ENCODE assay signal across 7 mouse cellular contexts in the genomic region with DNA sequence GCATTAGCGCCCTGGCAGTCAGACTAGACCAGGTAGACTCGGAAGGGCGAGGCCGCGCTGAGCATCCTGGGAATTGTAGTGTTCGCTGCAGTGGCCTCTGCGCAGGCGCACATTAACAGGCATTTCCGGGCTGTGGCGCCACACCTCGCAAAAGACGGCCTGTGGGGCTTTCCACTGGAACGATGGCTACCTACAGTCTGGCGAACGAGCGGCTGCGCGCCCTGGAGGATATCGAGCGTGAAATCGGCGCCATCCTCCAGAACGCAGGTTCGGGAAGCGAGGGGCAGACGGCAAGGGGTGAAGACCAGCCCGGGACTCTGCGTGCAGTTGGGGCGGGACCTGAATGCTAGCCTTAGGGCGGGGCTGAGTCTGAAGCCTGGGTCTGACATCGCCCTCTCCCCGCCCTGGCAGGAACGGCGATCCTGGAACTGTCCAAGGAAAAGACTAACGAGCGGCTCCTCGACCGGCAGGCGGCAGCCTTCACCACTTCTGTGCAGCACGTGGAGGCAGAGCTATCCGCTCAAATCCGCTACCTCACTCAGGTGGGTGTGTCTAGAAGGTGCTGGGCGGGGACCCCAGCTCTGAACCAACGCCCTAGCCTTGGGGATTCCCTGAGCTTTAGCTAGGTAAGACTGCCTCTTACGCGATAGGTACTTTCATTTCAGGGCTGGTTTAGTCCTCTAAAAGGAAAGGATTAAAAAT. TPM values are rescaled to one million over a fixed set of nuclear protein-coding genes. Genes with fewer than 3 reads are reported as not detected.
DNase-seq lines count a peak whose midpoint lies in the region; ATAC-seq lines count a peak whose summit lies in the region.

Gene Med11, plus strand, starts transcription at position 123 of the 702 bp plus-strand sequence.

- ATAC-seq in embryonic facial prominence, embryonic 12.5 days (ENCODE audit: insufficient number of reproducible peaks, insufficient read depth, low FRiP score, low TSS enrichment): peak; percentile 99
- ATAC-seq in limb, embryonic 11.5 days (ENCODE audit: insufficient number of reproducible peaks, low FRiP score, low TSS enrichment, low read depth): peak; percentile 96
- ATAC-seq in midbrain, embryonic 14.5 days (ENCODE audit: low FRiP score, low TSS enrichment): peak; percentile 95

- no peaks in the 10 kb centered on the region for H3K9me3 ChIP-seq in embryonic facial prominence, embryonic 12.5 days
- no peaks in the 10 kb centered on the region for H3K9me3 ChIP-seq in limb, embryonic 11.5 days (ENCODE audit: control insufficient read depth, low read length)
- H3K9me3 ChIP-seq in midbrain, embryonic 14.5 days (ENCODE audit: control insufficient read depth, low read length): no peaks in the 10 kb centered on the region

- H3K4me3 ChIP-seq in embryonic facial prominence, embryonic 12.5 days: peak within 1 kb of the TSS; percentile 70
- peak within 1 kb of the TSS; percentile 73 for H3K4me3 ChIP-seq in limb, embryonic 11.5 days (ENCODE audit: low read depth, low read length)
- H3K4me3 ChIP-seq in midbrain, embryonic 14.5 days (replicated peaks; ENCODE audit: low read depth, low read length): peak within 1 kb of the TSS; percentile 66

- H3K27ac ChIP-seq in embryonic facial prominence, embryonic 12.5 days: peak within 1 kb of the TSS; percentile 97
- peak within 1 kb of the TSS; percentile 94 for H3K27ac ChIP-seq in limb, embryonic 11.5 days (replicated peaks; ENCODE audit: low read depth, low read length)
- peak within 1 kb of the TSS; percentile 97 for H3K27ac ChIP-seq in midbrain, embryonic 14.5 days (replicated peaks; ENCODE audit: low read depth, low read length)

- peak; percentile 95 for DNase-seq in adrenal gland, postnatal 25 days
- DNase-seq in heart, adult 11 months: peak; percentile 100
- DNase-seq in kidney, adult 18-20 months: peak; percentile 98
- peak; percentile 96 for DNase-seq in limb, embryonic 11.5 days (ENCODE audit: low spot score)
- peak; percentile 97 for DNase-seq in midbrain, embryonic 14.5 days
- peak; percentile 90 to 93 for DNase-seq in spleen, adult 18-20 months

- WGBS in embryonic facial prominence, embryonic 12.5 days: under 1% methylated on average over 46 of the region's 46 CpGs
- WGBS in limb, embryonic 11.5 days: under 1% methylated on average over 46 of the region's 46 CpGs
- WGBS in midbrain, embryonic 14.5 days: under 1% methylated on average over 46 of the region's 46 CpGs

- peak within 1 kb of the TSS; percentile 65 for H3K4me2 ChIP-seq in embryonic facial prominence, embryonic 12.5 days (replicated peaks)
- H3K4me2 ChIP-seq in limb, embryonic 11.5 days (ENCODE audit: low read depth, severe bottlenecking): peak within 1 kb of the TSS; percentile 60
- H3K4me2 ChIP-seq in midbrain, embryonic 14.5 days (ENCODE audit: low read length): peak within 1 kb of the TSS; percentile 56

- H3K9ac ChIP-seq in embryonic facial prominence, embryonic 12.5 days: peak within 1 kb of the TSS; percentile 71
- H3K9ac ChIP-seq in limb, embryonic 11.5 days (ENCODE audit: low read length): peak within 1 kb of the TSS; percentile 77
- peak within 1 kb of the TSS; percentile 77 for H3K9ac ChIP-seq in midbrain, embryonic 14.5 days (replicated peaks; ENCODE audit: low read length)

- no peaks in the 10 kb centered on the region for H3K27me3 ChIP-seq in embryonic facial prominence, embryonic 12.5 days
- H3K27me3 ChIP-seq in limb, embryonic 11.5 days (ENCODE audit: control insufficient read depth, insufficient read depth, low read length): no peaks in the 10 kb centered on the region
- no peaks in the 10 kb centered on the region for H3K27me3 ChIP-seq in midbrain, embryonic 14.5 days (ENCODE audit: control insufficient read depth, insufficient read depth, low read length)

- peaks cover 5% of the 10 kb centered on the region; the same call in 1 of the 2 replicates for H3K36me3 ChIP-seq in embryonic facial prominence, embryonic 12.5 days
- H3K36me3 ChIP-seq in limb, embryonic 11.5 days (ENCODE audit: control insufficient read depth, insufficient read depth, low read length): no peaks in the 10 kb centered on the region
- no peaks in the 10 kb centered on the region for H3K36me3 ChIP-seq in midbrain, embryonic 14.5 days (ENCODE audit: control insufficient read depth, insufficient read depth, low read length)

- H3K4me1 ChIP-seq in embryonic facial prominence, embryonic 12.5 days: peaks cover 8% of the 10 kb centered on the region
- peaks cover 5% of the 10 kb centered on the region; the same call in 1 of the 2 replicates for H3K4me1 ChIP-seq in limb, embryonic 11.5 days (ENCODE audit: control insufficient read depth, insufficient read depth, low read length)
- peaks cover 21% of the 10 kb centered on the region; the same call in 1 of the 2 replicates for H3K4me1 ChIP-seq in midbrain, embryonic 14.5 days (ENCODE audit: control insufficient read depth, insufficient read depth, low read length)

RNA-seq across cellular contexts. Expression of gene Med11, which starts in this region (rescaled TPM):
- 23.0 and 25.4 TPM in 2 replicates for total RNA-seq in adrenal gland, postnatal 25 days (2021)
- polyA plus RNA-seq in embryonic facial prominence, embryonic 12.5 days (2016; fragmentation: Nextera tagmentation; extraction: Ambion mirVana): 41.4 and 44.5 TPM in 2 replicates
- polyA plus RNA-seq in limb, embryonic 11.5 days (2014; fragmentation: Nextera tagmentation; extraction: Ambion mirVana): 46.5 and 50.1 TPM in 2 replicates
- 42.9 and 51.5 TPM in 2 replicates for polyA plus RNA-seq in midbrain, embryonic 14.5 days (2014; fragmentation: Nextera tagmentation; extraction: Ambion mirVana)

Comparison
In these comparisons a context has a peak if more than half of its experiments do, and no peak if none do; other contexts are left out.
1. Peak in every context shown above with its lines: DNase-seq, ATAC-seq, H3K4me3 ChIP-seq and H3K27ac ChIP-seq.